ENCODE assay signal across 9 mouse cellular contexts in the genomic region with DNA sequence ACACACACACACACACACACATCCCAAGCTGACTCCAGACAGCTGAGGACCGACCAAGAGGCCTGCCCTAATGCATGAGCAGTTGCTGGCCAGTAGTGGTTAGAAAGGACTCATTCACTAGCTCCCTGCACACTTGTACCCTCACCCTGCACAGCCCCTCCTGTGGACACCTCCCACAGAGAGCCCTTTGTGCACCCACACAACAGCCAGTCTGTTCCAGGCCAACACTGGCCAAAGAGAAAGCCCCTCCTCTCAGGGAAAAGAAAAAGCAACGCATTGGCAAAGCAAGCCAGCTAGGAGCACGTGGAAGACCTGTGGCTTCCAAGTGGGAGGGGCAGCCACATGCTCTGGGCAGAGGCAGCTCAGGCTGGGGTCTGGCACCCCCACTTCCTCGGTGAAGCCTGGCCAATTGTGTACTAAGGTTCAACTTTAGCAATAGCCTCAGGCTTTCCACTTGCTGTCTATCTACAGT. TPM values are rescaled to one million over a fixed set of nuclear protein-coding genes. Genes with fewer than 3 reads are reported as not detected.
DNase-seq lines count a peak whose midpoint lies in the region.
"Had no signal": no experiment of that assay in that cellular context is flagged by ENCODE, and none has a peak within 500 bp of the region (broad histone marks: within the 10 kb centered on the region; RNA-seq: fewer than 3 reads in every experiment).

No protein-coding gene starts in this region.

- intact Hi-C loops in heart, postnatal 14 days (cut with DNase I) = no loop called here

- DNase-seq in urinary bladder, postnatal 14 days (ENCODE audit: low spot score) = peak; percentile 63
- DNase-seq in urinary bladder, postnatal 4 days (ENCODE audit: low spot score in 2 of 2) = no peak
- peak; percentile 51 for DNase-seq in forelimb bud, embryonic 11.5 days (ENCODE audit: low read depth, low spot score)
- peak; percentile 78 to 80 for DNase-seq in heart, postnatal 14 days
- peak; percentile 91 to 96 for DNase-seq in kidney, postnatal 36 days
- DNase-seq in lung, adult 18-20 months = peak; percentile 75 to 79
- DNase-seq in right cerebral cortex, adult 2 months (ENCODE audit: low spot score in 2 of 2) = peak; percentile 46 to 78
- DNase-seq in spleen, adult 18-20 months = no peak

RNA-seq across cellular contexts. Expression of a gene that starts 7.6 kb away (rescaled TPM):
- 10 to 100 TPM; 61.6 to 64.6 TPM for total RNA-seq in heart, postnatal 14 days (2021)
- total RNA-seq: MEL had no signal

Comparison
In these comparisons a context has a peak if more than half of its experiments do, and no peak if none do; other contexts are left out.
1. DNase-seq: peak in urinary bladder, postnatal 14 days (single experiment), forelimb bud, embryonic 11.5 days (single experiment), heart, postnatal 14 days (2 of 2), kidney, postnatal 36 days (2 of 2), lung, adult 18-20 months (2 of 2) and right cerebral cortex, adult 2 months (2 of 2); none in urinary bladder, postnatal 4 days (0 of 2) and spleen, adult 18-20 months (0 of 2).